Mouse (Mus musculus) heart, embryonic 14.5 days (tissue): ENCODE measurements around the gene Rprd2. TPM values are rescaled to one million over a fixed set of nuclear protein-coding genes. Genes with fewer than 3 reads are reported as not detected.

Experiments
- ATAC-seq: fragments of 200-750 bp; cut with Nextera tagmentation; 2 replicates; pipeline ENCODE4 v1.8.0; 2017; ENCODE audit warnings: low read depth, moderate TSS enrichment; ENCODE audit not compliant: insufficient number of reproducible peaks, insufficient read depth, low FRiP score
- H3K27ac ChIP-seq, 2 experiments: fragments of 200-500 bp in 1 of 2; fragments of 300-500 bp in 1 of 2; sonication (generic) in 1 of 2; replicated peaks in 1 of 2; 2 replicates each; pipeline ENCODE4 v1.5.1; 2012 to 2014; ENCODE audit warnings: low read depth in 2 of 2, low read length in 2 of 2, control low read depth in 1 of 2, mild to moderate bottlenecking in 1 of 2, mixed read lengths in 1 of 2; ENCODE audit not compliant: control insufficient read depth in 1 of 2, insufficient read depth in 1 of 2
- H3K27me3 ChIP-seq: fragments of 300-500 bp; sonication (generic); 2 replicates; pipeline ENCODE4 v1.6.1; 2014; ENCODE audit warnings: mild to moderate bottlenecking, low read length, control low read depth; ENCODE audit not compliant: control insufficient read depth, insufficient read depth
- H3K36me3 ChIP-seq: fragments of 300-500 bp; sonication (generic); 2 replicates; pipeline ENCODE4 v1.6.1; 2014; ENCODE audit warnings: mild to moderate bottlenecking, control low read depth, low read length, mixed read lengths; ENCODE audit not compliant: control insufficient read depth, insufficient read depth
- H3K4me1 ChIP-seq, 2 experiments: fragments of 200-500 bp in 1 of 2; fragments of 300-500 bp in 1 of 2; sonication (generic) in 1 of 2; 2 replicates each; pipeline ENCODE4 v1.6.1; 2012 to 2014; ENCODE audit warnings: low read length in 2 of 2, control low read depth in 1 of 2, mixed read lengths in 1 of 2; ENCODE audit not compliant: control insufficient read depth in 2 of 2, insufficient read depth in 2 of 2
- H3K4me2 ChIP-seq: fragments of 300-500 bp; sonication (generic); 2 replicates; pipeline ENCODE4 v1.6.1; 2014; ENCODE audit warnings: mild to moderate bottlenecking, low read length
- H3K4me3 ChIP-seq, 2 experiments: fragments of 200-500 bp in 1 of 2; fragments of 300-500 bp in 1 of 2; sonication (generic) in 1 of 2; 2 replicates each; pipeline ENCODE4 v1.5.1; 2012 to 2014; ENCODE audit warnings: low read length in 2 of 2, mild to moderate bottlenecking in 2 of 2, control low read depth in 1 of 2, low read depth in 1 of 2, moderate library complexity in 1 of 2; ENCODE audit not compliant: control insufficient read depth in 1 of 2, insufficient read depth in 1 of 2
- H3K9ac ChIP-seq: fragments of 300-500 bp; sonication (generic); 2 replicates; pipeline ENCODE4 v1.6.1; 2014; ENCODE audit warnings: mild to moderate bottlenecking, low read length
- H3K9me3 ChIP-seq: fragments of 300-500 bp; sonication (generic); 2 replicates; pipeline ENCODE4 v1.6.1; 2016; ENCODE audit warnings: low read length, control low read depth; ENCODE audit not compliant: control insufficient read depth
- WGBS: fragments of 180-500 bp; shearing (Covaris S2); extraction: QIAGEN DNeasy Blood & Tissue Kit; methylation state at CpG from one replicate; pipeline ENCODE4 v1.1.7; 2014; 5-methylcytosine and 5-hydroxymethylcytosine counted together
- polyA plus RNA-seq: library from polyadenylated mRNA; unstranded; fragments of >200 nt; fragmentation: Nextera tagmentation; extraction: Ambion mirVana; gene quantifications from 2 replicates; pipeline ENCODE4 v1.2.1, GENCODE M21; 2014

The Rprd2 gene
- polyA plus RNA-seq, 1 experiment from 2014 or later: 19.1 TPM

- 31% methylated on average over 4 of the region's 4 CpGs for WGBS
- Histone ChIP-seq H3K4me2 (no peak overlapping the region), H3K9me3 (no peaks in the 10 kb centered on the region), H3K27me3 (no peaks in the 10 kb centered on the region), H3K4me3 (no peak overlapping the region), H3K4me1 (peaks cover 0 to 10% of the 10 kb centered on the region in 2 experiments; a peak in 2 of 4 replicates), H3K36me3 (peaks cover 79% of the 10 kb centered on the region), H3K9ac (peak overlapping the region; percentile 6; the same call in 1 of the 2 replicates), H3K27ac (peak overlapping the region in 1 of 2 experiments; percentile 63; a peak in 2 of 4 replicates)
- no peak for ATAC-seq
Measured at GRCm38 (mm10) chr3:95850611-95851010, 31.9 kb upstream of the Rprd2 start.

- Histone ChIP-seq H3K27me3 (no peaks in the 10 kb centered on the region), H3K27ac (no peak overlapping the region), H3K36me3 (peaks cover 96% of the 10 kb centered on the region), H3K4me2 (no peak overlapping the region), H3K4me1 (no peaks in the 10 kb centered on the region), H3K9me3 (no peaks in the 10 kb centered on the region), H3K9ac (no peak overlapping the region), H3K4me3 (no peak overlapping the region)
- 94% methylated on average over 3 of the region's 3 CpGs for WGBS
- no peak for ATAC-seq
Measured at GRCm38 (mm10) chr3:95842503-95843214, 24.0 kb upstream of the Rprd2 start.

GRCm38 (mm10) chr3:95839250-95839649 is 20.6 kb upstream of the Rprd2 start:
- H3K4me3 ChIP-seq: no peak overlapping the region
- ATAC-seq: no peak
- no peak overlapping the region for H3K27ac ChIP-seq
- H3K9ac ChIP-seq: no peak overlapping the region
- H3K9me3 ChIP-seq: no peaks in the 10 kb centered on the region
- peaks cover 94% of the 10 kb centered on the region for H3K36me3 ChIP-seq
- H3K4me1 ChIP-seq: no peaks in the 10 kb centered on the region
- H3K4me2 ChIP-seq: no peak overlapping the region
- H3K27me3 ChIP-seq: no peaks in the 10 kb centered on the region
- WGBS: 90% methylated on average over 2 of the region's 2 CpGs

GRCm38 (mm10) chr3:95829053-95829452 is 10.4 kb upstream of the Rprd2 start:
- ATAC-seq: no peak
- 94% methylated on average over 4 of the region's 4 CpGs for WGBS
- H3K9ac ChIP-seq: no peak overlapping the region
- H3K4me3 ChIP-seq: no peak overlapping the region
- no peaks in the 10 kb centered on the region for H3K9me3 ChIP-seq
- H3K4me2 ChIP-seq: no peak overlapping the region
- no peaks in the 10 kb centered on the region for H3K27me3 ChIP-seq
- H3K27ac ChIP-seq: no peak overlapping the region
- H3K36me3 ChIP-seq: peaks cover 68% of the 10 kb centered on the region
- peaks cover 0 to 5% of the 10 kb centered on the region in 2 experiments; a peak in 1 of 4 replicates for H3K4me1 ChIP-seq

GRCm38 (mm10) chr3:95826275-95826674 is 7.6 kb upstream of the Rprd2 start:
- H3K36me3 ChIP-seq: peaks cover 40% of the 10 kb centered on the region
- H3K27me3 ChIP-seq: no peaks in the 10 kb centered on the region
- H3K27ac ChIP-seq: no peak overlapping the region
- no peak overlapping the region for H3K9ac ChIP-seq
- no peak overlapping the region for H3K4me3 ChIP-seq
- WGBS: 61% methylated on average over 2 of the region's 2 CpGs
- H3K4me1 ChIP-seq: peaks cover 0 to 5% of the 10 kb centered on the region in 2 experiments; a peak in 1 of 4 replicates
- no peak overlapping the region for H3K4me2 ChIP-seq
- no peak for ATAC-seq
- H3K9me3 ChIP-seq: no peaks in the 10 kb centered on the region

GRCm38 (mm10) chr3:95820046-95821010 is 1.7 kb upstream of the Rprd2 start:
- ATAC-seq: no peak
- H3K27ac ChIP-seq: peak overlapping the region; percentile 100
- H3K4me3 ChIP-seq: peak overlapping the region; percentile 86
- peak overlapping the region; percentile 79 for H3K9ac ChIP-seq
- peaks cover 0 to 14% of the 10 kb centered on the region in 2 experiments for H3K4me1 ChIP-seq
- no peaks in the 10 kb centered on the region for H3K27me3 ChIP-seq
- WGBS: 42% methylated on average over 10 of the region's 10 CpGs
- peak overlapping the region; percentile 71 for H3K4me2 ChIP-seq
- no peaks in the 10 kb centered on the region for H3K36me3 ChIP-seq
- no peaks in the 10 kb centered on the region for H3K9me3 ChIP-seq

- WGBS: under 1% methylated on average over 49 of the region's 49 CpGs
- ATAC-seq: peak; percentile 95
- Histone ChIP-seq H3K4me3 (peak overlapping the region; percentile 86), H3K27me3 (no peaks in the 10 kb centered on the region), H3K36me3 (no peaks in the 10 kb centered on the region), H3K9ac (peak overlapping the region; percentile 79), H3K4me2 (peak overlapping the region; percentile 71), H3K4me1 (peaks cover 0 to 10% of the 10 kb centered on the region in 2 experiments), H3K27ac (peak overlapping the region; percentile 100), H3K9me3 (no peaks in the 10 kb centered on the region)
Measured at GRCm38 (mm10) chr3:95819351-95819985, 805 bp upstream of the Rprd2 start.
